Mouse (Mus musculus) heart, adult 2 months (tissue): ENCODE data around the gene Dbndd2. TPM values are rescaled to one million over a fixed set of nuclear protein-coding genes. Genes with fewer than 3 reads are reported as not detected.

ENCODE experiments used
- DNase-seq, 2 experiments: peaks; one replicate each; pipeline ENCODE4 v3.0.0; 2021
- H3K27ac ChIP-seq: fragments of 200-600 bp; 2 replicates; pipeline ENCODE4 v1.8.1; 2022
- H3K27me3 ChIP-seq: fragments of 200-500 bp; 2 replicates; pipeline ENCODE4 v1.6.1; 2012; ENCODE audit warnings: mild to moderate bottlenecking, low read length, inconsistent platforms, mixed read lengths; ENCODE audit not compliant: control insufficient read depth, insufficient read depth
- H3K36me3 ChIP-seq: fragments of 200-500 bp; 2 replicates; pipeline ENCODE4 v1.6.1; 2012; ENCODE audit warnings: low read length, inconsistent platforms; ENCODE audit not compliant: control insufficient read depth, insufficient read depth
- H3K4me1 ChIP-seq: fragments of 200-500 bp; 2 replicates; pipeline ENCODE4 v1.6.1; 2011; ENCODE audit warnings: low read length; ENCODE audit not compliant: control insufficient read depth, insufficient read depth
- H3K4me3 ChIP-seq: fragments of 200-600 bp; 2 replicates; pipeline ENCODE4 v1.8.1; 2022
- H3K79me2 ChIP-seq: fragments of 200-500 bp; replicated peaks from 2 replicates; pipeline ENCODE4 v1.6.1; 2012; ENCODE audit warnings: mild to moderate bottlenecking, inconsistent platforms, low read length, moderate library complexity, mixed read lengths; ENCODE audit not compliant: control insufficient read depth, insufficient read depth
- H3K9ac ChIP-seq: fragments of 200-500 bp; 2 replicates; pipeline ENCODE4 v1.6.1; 2012; ENCODE audit warnings: low read depth, mild to moderate bottlenecking, control low read depth, inconsistent platforms, low read length, mixed read lengths
- CTCF ChIP-seq: fragments of 200-600 bp; IDR thresholded peaks from 2 replicates; pipeline ENCODE4 v1.8.1; 2022; ENCODE audit warnings: antibody characterized with exemption, mild to moderate bottlenecking, moderate library complexity
- EP300 ChIP-seq: fragments of 200-500 bp; IDR thresholded peaks from 2 replicates; pipeline ENCODE4 v1.6.1; 2011; ENCODE audit warnings: low read depth, low read length, control low read depth; ENCODE audit not compliant: insufficient read depth
- POLR2A ChIP-seq: fragments of 200-500 bp; IDR thresholded peaks from 2 replicates; pipeline ENCODE4 v1.6.1; 2011; ENCODE audit warnings: mild to moderate bottlenecking, low read depth, low read length, control low read depth; ENCODE audit not compliant: insufficient read depth
- WGBS: fragments of 180-500 bp; shearing (Covaris S2); methylation state at CpG from one replicate; pipeline ENCODE4 v1.1.7; 2018; 5-methylcytosine and 5-hydroxymethylcytosine counted together
- intact Hi-C: fragments of 180-260 bp; cut with DNase I; formaldehyde crosslinking; loops from one replicate; pipeline ENCODE4 v1.15.1; 2025
- polyA plus RNA-seq: library from polyadenylated mRNA; depleted of rRNA; stranded (reverse); fragments of >200 nt; gene quantifications from 2 replicates; pipeline ENCODE4 v1.2.3, GENCODE M21; 2012
- total RNA-seq, 2 experiments: library from RNA; stranded (reverse); gene quantifications; 2 replicates each; pipeline ENCODE4 v1.2.3; 2021

The Dbndd2 gene
- total and polyA plus RNA-seq, 3 experiments = 8.0 to 17.9 (median 10.3) TPM

GRCm38 (mm10) chr2:164456413-164456812 lies 29.5 kb upstream of the Dbndd2 start:
- no peak for TF ChIP-seq POLR2A
- no peak for TF ChIP-seq EP300
- TF ChIP-seq CTCF = no peak
- intact Hi-C loops = loop anchor here (2.0 kb wide), 1 partner anchor 40 kb away; no protein-coding TSS in a partner anchor
- Histone ChIP-seq H3K36me3 (no peaks in the 10 kb centered on the region), H3K4me1 (peaks cover 16% of the 10 kb centered on the region), H3K27ac (peak overlapping the region; percentile 43), H3K27me3 (no peaks in the 10 kb centered on the region), H3K9ac (no peak overlapping the region), H3K4me3 (no peak overlapping the region), H3K79me2 (no peaks in the 10 kb centered on the region)
- WGBS = 83% methylated on average over 1 of the region's 1 CpGs
- no peak for DNase-seq

- Histone ChIP-seq H3K36me3 (no peaks in the 10 kb centered on the region), H3K27me3 (no peaks in the 10 kb centered on the region), H3K79me2 (no peaks in the 10 kb centered on the region), H3K4me3 (no peak within 1 kb of the TSS), H3K9ac (peak within 1 kb of the TSS; percentile 40; the same call in 1 of the 2 replicates), H3K4me1 (peaks cover 17% of the 10 kb centered on the region), H3K27ac (peak within 1 kb of the TSS; percentile 53)
- intact Hi-C loops = loop anchor here (2.0 kb wide), 1 partner anchor 40 kb away; no protein-coding TSS in a partner anchor
- WGBS = 16% methylated on average over 7 of the region's 7 CpGs
- DNase-seq = no peak
- peak; percentile 44 for TF ChIP-seq CTCF
- no peak for TF ChIP-seq POLR2A
These were observed 29.0 kb upstream of the Dbndd2 start, which contains the start of gene Sys1 for GRCm38 (mm10) chr2:164456864-164457300. Gene Sys1, plus strand, starts transcription at chr2:164456964.

- no peaks in the 10 kb centered on the region for H3K36me3 ChIP-seq
- H3K9ac ChIP-seq = no peak overlapping the region
- TF ChIP-seq POLR2A (no peak), EP300 (no peak), CTCF (no peak)
- no peak for DNase-seq
- H3K4me3 ChIP-seq = no peak overlapping the region
- 52% methylated on average over 7 of the region's 7 CpGs for WGBS
- intact Hi-C loops = loop anchor here (2.0 kb wide), 1 partner anchor 41 kb away; no protein-coding TSS in a partner anchor
- no peak overlapping the region for H3K27ac ChIP-seq
- H3K4me1 ChIP-seq = peaks cover 15% of the 10 kb centered on the region
- H3K79me2 ChIP-seq = no peaks in the 10 kb centered on the region
- no peaks in the 10 kb centered on the region for H3K27me3 ChIP-seq
These were observed 28.0 kb upstream of the Dbndd2 start for GRCm38 (mm10) chr2:164457942-164458341.

- DNase-seq = no peak
- Histone ChIP-seq H3K27me3 (no peaks in the 10 kb centered on the region), H3K27ac (no peak overlapping the region), H3K4me1 (peaks cover 15% of the 10 kb centered on the region), H3K9ac (no peak overlapping the region), H3K79me2 (no peaks in the 10 kb centered on the region), H3K4me3 (no peak overlapping the region), H3K36me3 (no peaks in the 10 kb centered on the region)
- intact Hi-C loops = no loop called here
- TF ChIP-seq CTCF (no peak), POLR2A (no peak), EP300 (no peak)
- WGBS = 83% methylated on average over 8 of the region's 8 CpGs
These were observed 27.4 kb upstream of the Dbndd2 start for GRCm38 (mm10) chr2:164458535-164458934.

GRCm38 (mm10) chr2:164460745-164461551 lies 25.0 kb upstream of the Dbndd2 start, which contains the start of gene Gm20458:
Gene Gm20458, plus strand, starts transcription at chr2:164460967.
- intact Hi-C loops = loop anchor here (1.0 to 2.0 kb wide), 2 partner anchors 36 to 57 kb away; partner anchors contain the start of gene Pigt
- H3K9ac ChIP-seq = peak within 1 kb of the TSS; percentile 79
- DNase-seq = peak; percentile 92 to 98
- TF ChIP-seq EP300 = peak; percentile 85
- TF ChIP-seq POLR2A = peak; percentile 71
- peak; percentile 93 for TF ChIP-seq CTCF
- H3K4me3 ChIP-seq = peak within 1 kb of the TSS; percentile 90
- H3K4me1 ChIP-seq = peaks cover 4% of the 10 kb centered on the region
- H3K79me2 ChIP-seq = no peaks in the 10 kb centered on the region
- H3K36me3 ChIP-seq = no peaks in the 10 kb centered on the region
- no peaks in the 10 kb centered on the region for H3K27me3 ChIP-seq
- WGBS = under 1% methylated on average over 78 of the region's 79 CpGs
- H3K27ac ChIP-seq = peak within 1 kb of the TSS; percentile 88

GRCm38 (mm10) chr2:164465161-164465560 lies 20.7 kb upstream of the Dbndd2 start:
- H3K4me1 ChIP-seq = peaks cover 2% of the 10 kb centered on the region; the same call in 1 of the 2 replicates
- H3K79me2 ChIP-seq = no peaks in the 10 kb centered on the region
- no peaks in the 10 kb centered on the region for H3K27me3 ChIP-seq
- H3K4me3 ChIP-seq = no peak overlapping the region
- H3K9ac ChIP-seq = no peak overlapping the region
- intact Hi-C loops = no loop called here
- no peaks in the 10 kb centered on the region for H3K36me3 ChIP-seq
- H3K27ac ChIP-seq = no peak overlapping the region
- DNase-seq = no peak
- TF ChIP-seq EP300 (no peak), POLR2A (no peak), CTCF (no peak)
